Mouse (Mus musculus) liver, postnatal 0 days (tissue): ENCODE results near the gene Casz1.

ENCODE experiments used
- CTCF ChIP-seq: sonication (generic); IDR thresholded peaks from 2 replicates; pipeline ENCODE4 v1.5.1; 2016; ENCODE audit warnings: antibody characterized with exemption, low read depth
- EP300 ChIP-seq: IDR thresholded peaks from 2 replicates; pipeline ENCODE4 v1.6.1; 2016; ENCODE audit warnings: antibody characterized with exemption, low read depth, mild to moderate bottlenecking

- TF ChIP-seq CTCF (no peak), EP300 (no peak)
Measured at GRCm38 (mm10) chr4:148808839-148809238, 4.6 kb downstream of the Casz1 start.
